In genomic region chr17:26950560-26951288, GRCm38 (mm10) we compare ENCODE assay signal across 8 mouse cellular contexts. TPM values are rescaled to one million over a fixed set of nuclear protein-coding genes. Genes with fewer than 3 reads are reported as not detected.
DNase-seq lines count a peak whose midpoint lies in the region; ATAC-seq and TF ChIP-seq lines count a peak whose summit lies in the region.

No protein-coding gene starts in this region.

- no peak for ATAC-seq in megakaryocyte, adult 5-6 weeks (ENCODE audit: poor library complexity, severe bottlenecking)
- no peak for ATAC-seq in liver, embryonic 14.5 days (ENCODE audit: insufficient read depth)

- H3K27ac ChIP-seq in gastrocnemius, adult 2 months: 0 out of 2 replicates have a peak overlapping the region, but pooled peaks have one; percentile 4
- H3K27ac ChIP-seq in liver, embryonic 14.5 days: no peak overlapping the region

- H3K27me3 ChIP-seq in megakaryocyte, embryonic 14.5 days (replicated peaks): peaks cover 58% of the 10 kb centered on the region
- H3K27me3 ChIP-seq in liver, embryonic 14.5 days (ENCODE audit: control insufficient read depth, insufficient read depth, low read length): no peaks in the 10 kb centered on the region; the same call in 1 of the 2 replicates

- TF ChIP-seq CTCF in gastrocnemius, adult 2 months (IDR thresholded peaks at IDR 0.05): no peak
- TF ChIP-seq CTCF in liver, embryonic 14.5 days (IDR thresholded peaks at IDR 0.05; ENCODE audit: low read depth): no peak

- intact Hi-C loops in gastrocnemius, adult 2 months (cut with DNase I): no loop called here

- no peak for TF ChIP-seq EP300 in liver, embryonic 14.5 days (IDR thresholded peaks at IDR 0.05; ENCODE audit: low read depth)

- H3K4me3 ChIP-seq in gastrocnemius, adult 2 months: peak overlapping the region; percentile 61
- H3K4me3 ChIP-seq in megakaryocyte, embryonic 14.5 days (replicated peaks): peak overlapping the region; percentile 38
- no peak overlapping the region for H3K4me3 ChIP-seq in liver, embryonic 14.5 days (ENCODE audit: insufficient read depth in 1 of 2, low read depth in 2 of 2, low read length in 2 of 2)

- peaks cover 11% of the 10 kb centered on the region for H3K36me3 ChIP-seq in megakaryocyte, embryonic 14.5 days (replicated peaks; ENCODE audit: low read length)
- H3K36me3 ChIP-seq in liver, embryonic 14.5 days (replicated peaks; ENCODE audit: control insufficient read depth, insufficient read depth, low read depth): no peaks in the 10 kb centered on the region

- no peak for DNase-seq in gastrocnemius, adult 2 months
- no peak for DNase-seq in gastrocnemius, adult 18-20 months (ENCODE audit: low spot score)
- no peak for DNase-seq in liver, embryonic 14.5 days (ENCODE audit: low read depth in 3 of 3, low spot score in 3 of 3)
- DNase-seq in testis, postnatal 10 days (ENCODE audit: low spot score): peak; percentile 34
- no peak for DNase-seq in embryo, embryonic 10 days (ENCODE audit: low spot score)
- no peak for DNase-seq in spleen, adult 18-20 months

- H3K9ac ChIP-seq in liver, embryonic 14.5 days (replicated peaks): no peak overlapping the region

- H3K4me2 ChIP-seq in liver, embryonic 14.5 days (ENCODE audit: low read depth): peak overlapping the region; percentile 65; the same call in 1 of the 2 replicates

- H3K9me3 ChIP-seq in megakaryocyte, embryonic 14.5 days: no peaks in the 10 kb centered on the region
- no peaks in the 10 kb centered on the region for H3K9me3 ChIP-seq in liver, embryonic 14.5 days (ENCODE audit: control insufficient read depth, low read length)

- WGBS in liver, embryonic 14.5 days (ENCODE audit: insufficient replicate concordance): 40% methylated on average over 7 of the region's 7 CpGs

- H3K4me1 ChIP-seq in megakaryocyte, embryonic 14.5 days: peaks cover 80% of the 10 kb centered on the region
- peaks cover 11 to 33% of the 10 kb centered on the region in 2 experiments for H3K4me1 ChIP-seq in liver, embryonic 14.5 days (replicated peaks; ENCODE audit: control insufficient read depth in 2 of 2, insufficient read depth in 2 of 2, low read length in 1 of 2)

RNA-seq across cellular contexts. Expression of gene Syngap1, which starts 9.7 kb away (rescaled TPM):
- 1 to 10 TPM; 3.0 to 3.5 TPM for total RNA-seq in gastrocnemius, adult 2 months (2021)
- 1 to 10 TPM; 2.2 to 2.8 TPM for total RNA-seq in gastrocnemius, adult 18-20 months (2021)
- polyA plus RNA-seq in megakaryocyte, embryonic 14.5 days (2012; ENCODE audit: insufficient read depth, low replicate concordance): 3.0 and 4.4 TPM in 2 replicates
- 1.6 and 3.9 TPM in 2 replicates for total RNA-seq in megakaryocyte, adult 5-6 weeks (2015)
- total RNA-seq in megakaryocyte, adult 5-6 weeks (2017): 0.33 and 0.89 TPM in 2 replicates
- 3.4 TPM in 2 replicates for polyA plus RNA-seq in liver, embryonic 14.5 days (2012; rRNA removed)
- 0.08 and 0.13 TPM in 2 replicates for polyA plus RNA-seq in liver, embryonic 14.5 days (2014; fragmentation: Nextera tagmentation; extraction: Ambion mirVana)

RNA-seq across cellular contexts. Expression of gene Cuta, which starts 11.4 kb away (rescaled TPM):
- 100 to 1,000 TPM in 1 of 2 experiments, 10 to 100 TPM in 1; 93.8 to 104 TPM for total RNA-seq in gastrocnemius, adult 2 months (2021)
- 100 to 1,000 TPM; 103 to 109 TPM for total RNA-seq in gastrocnemius, adult 18-20 months (2021)
- 396 and 1,059 TPM in 2 replicates for polyA plus RNA-seq in megakaryocyte, embryonic 14.5 days (2012; ENCODE audit: insufficient read depth, low replicate concordance)
- 138 and 155 TPM in 2 replicates for total RNA-seq in megakaryocyte, adult 5-6 weeks (2015)
- 56.9 and 73.0 TPM in 2 replicates for total RNA-seq in megakaryocyte, adult 5-6 weeks (2017)
- polyA plus RNA-seq in liver, embryonic 14.5 days (2012; rRNA removed): 53.0 and 53.5 TPM in 2 replicates
- polyA plus RNA-seq in liver, embryonic 14.5 days (2014; fragmentation: Nextera tagmentation; extraction: Ambion mirVana): 82.5 and 86.8 TPM in 2 replicates

RNA-seq across cellular contexts. Expression of gene Phf1, which starts 17.9 kb away (rescaled TPM):
- total RNA-seq in gastrocnemius, adult 2 months (2021): 10 to 100 TPM in 1 of 2 experiments, 1 to 10 TPM in 1; 9.2 to 10.7 TPM
- 10 to 100 TPM in 1 of 2 experiments, 1 to 10 TPM in 1; 8.2 to 11.3 TPM for total RNA-seq in gastrocnemius, adult 18-20 months (2021)
- polyA plus RNA-seq in megakaryocyte, embryonic 14.5 days (2012; ENCODE audit: insufficient read depth, low replicate concordance): 31.7 and 44.3 TPM in 2 replicates
- total RNA-seq in megakaryocyte, adult 5-6 weeks (2015): 11.6 and 11.7 TPM in 2 replicates
- total RNA-seq in megakaryocyte, adult 5-6 weeks (2017): 10.6 and 15.5 TPM in 2 replicates
- polyA plus RNA-seq in liver, embryonic 14.5 days (2012; rRNA removed): 6.3 and 6.4 TPM in 2 replicates
- 0.94 and 1.7 TPM in 2 replicates for polyA plus RNA-seq in liver, embryonic 14.5 days (2014; fragmentation: Nextera tagmentation; extraction: Ambion mirVana)

RNA-seq across cellular contexts. Expression of gene Zbtb9, which starts 22.2 kb away (rescaled TPM):
- under 1 TPM; 0.17 to 0.41 TPM for total RNA-seq in gastrocnemius, adult 2 months (2021)
- under 1 TPM; 0.66 TPM for total RNA-seq in gastrocnemius, adult 18-20 months (2021)
- polyA plus RNA-seq in megakaryocyte, embryonic 14.5 days (2012; ENCODE audit: insufficient read depth, low replicate concordance): 2.3 and 4.1 TPM in 2 replicates
- total RNA-seq in megakaryocyte, adult 5-6 weeks (2015): 4.5 and 4.7 TPM in 2 replicates
- total RNA-seq in megakaryocyte, adult 5-6 weeks (2017): 13.3 and 14.4 TPM in 2 replicates
- polyA plus RNA-seq in liver, embryonic 14.5 days (2012; rRNA removed): 3.1 and 4.0 TPM in 2 replicates
- polyA plus RNA-seq in liver, embryonic 14.5 days (2014; fragmentation: Nextera tagmentation; extraction: Ambion mirVana): 2.6 and 3.4 TPM in 2 replicates

RNA-seq across cellular contexts. Expression of gene Kifc5b, which starts 33.8 kb away (rescaled TPM):
- under 1 TPM; 0.18 to 0.64 TPM for total RNA-seq in gastrocnemius, adult 2 months (2021)
- total RNA-seq in gastrocnemius, adult 18-20 months (2021): under 1 TPM; 0.37 to 0.43 TPM
- 8.0 and 12.1 TPM in 2 replicates for polyA plus RNA-seq in megakaryocyte, embryonic 14.5 days (2012; ENCODE audit: insufficient read depth, low replicate concordance)
- total RNA-seq in megakaryocyte, adult 5-6 weeks (2015): 4.1 and 4.5 TPM in 2 replicates
- total RNA-seq in megakaryocyte, adult 5-6 weeks (2017): 10.8 and 13.8 TPM in 2 replicates
- 12.2 and 13.8 TPM in 2 replicates for polyA plus RNA-seq in liver, embryonic 14.5 days (2012; rRNA removed)
- polyA plus RNA-seq in liver, embryonic 14.5 days (2014; fragmentation: Nextera tagmentation; extraction: Ambion mirVana): 2.7 and 3.3 TPM in 2 replicates

Comparison
In these comparisons a context has a peak if more than half of its experiments do, and no peak if none do; other contexts are left out.
1. H3K4me3 ChIP-seq: peak in gastrocnemius, adult 2 months (single experiment) and megakaryocyte, embryonic 14.5 days (single experiment); none in liver, embryonic 14.5 days (0 of 2).